Mouse (Mus musculus) hematopoietic stem cell, adult 5-6 weeks (primary cell): Measurements from ENCODE around the gene Prkcb. TPM values are rescaled to one million over a fixed set of nuclear protein-coding genes. Genes with fewer than 3 reads are reported as not detected.

Source experiments
- ATAC-seq, 2 experiments: fragments of 125-278 bp in 1 of 2; replicated peaks in 1 of 2; 2 replicates each; pipeline ENCODE4 v1.8.0; 2016 to 2017; ENCODE audit warnings: inconsistent platforms in 2 of 2, mild to moderate bottlenecking in 2 of 2, moderate number of reproducible peaks in 2 of 2, low read depth in 1 of 2, moderate TSS enrichment in 1 of 2; ENCODE audit not compliant: low FRiP score in 2 of 2, poor library complexity in 2 of 2, severe bottlenecking in 2 of 2, insufficient read depth in 1 of 2, low TSS enrichment in 1 of 2
- total RNA-seq: library from RNA; stranded (forward); fragments of 172-1452, 232-1000 nt; gene quantifications from 2 replicates; pipeline ENCODE4 v1.2.3, GENCODE M21; 2017

Prkcb gene
- total RNA-seq, 1 experiment from 2014 or later = 11.8 TPM

- ATAC-seq = peak; percentile 88 to 91
Measured at GRCm38 (mm10) chr7:122309909-122310725, 21.6 kb downstream of the Prkcb start.

- no peak for ATAC-seq
Measured at GRCm38 (mm10) chr7:122310726-122311018, 22.1 kb downstream of the Prkcb start.

- no peak for ATAC-seq
Measured at GRCm38 (mm10) chr7:122313690-122314477, 25.3 kb downstream of the Prkcb start.

GRCm38 (mm10) chr7:122315720-122316331, 27.3 kb downstream of the Prkcb start:
- peak in 1 of 2 experiments; percentile 51; a peak in 2 of 4 replicates for ATAC-seq

GRCm38 (mm10) chr7:122316681-122317080, 28.1 kb downstream of the Prkcb start:
- ATAC-seq = no peak

- ATAC-seq = peak; percentile 72 to 75
Measured at GRCm38 (mm10) chr7:122317485-122317884, 28.9 kb downstream of the Prkcb start.

- no peak for ATAC-seq
Measured at GRCm38 (mm10) chr7:122319566-122319965, 31.0 kb downstream of the Prkcb start.

GRCm38 (mm10) chr7:122320843-122321544, 32.4 kb downstream of the Prkcb start:
- ATAC-seq = no peak

GRCm38 (mm10) chr7:122322038-122322690, 33.6 kb downstream of the Prkcb start:
- peak; percentile 9 to 50; a peak in 2 of 4 replicates for ATAC-seq

- ATAC-seq = no peak
Measured at GRCm38 (mm10) chr7:122327942-122328341, 39.4 kb downstream of the Prkcb start.

- no peak for ATAC-seq
Measured at GRCm38 (mm10) chr7:122328466-122328865, 39.9 kb downstream of the Prkcb start.

- ATAC-seq = peak; percentile 93
Measured at GRCm38 (mm10) chr7:122329588-122329987, 41.0 kb downstream of the Prkcb start.

- ATAC-seq = no peak
Measured at GRCm38 (mm10) chr7:122333686-122334085, 45.1 kb downstream of the Prkcb start.

GRCm38 (mm10) chr7:122337302-122337701, 48.8 kb downstream of the Prkcb start:
- no peak for ATAC-seq

- ATAC-seq = no peak
Measured at GRCm38 (mm10) chr7:122338055-122338454, 49.5 kb downstream of the Prkcb start.

- no peak for ATAC-seq
Measured at GRCm38 (mm10) chr7:122339476-122339875, 50.9 kb downstream of the Prkcb start.

- ATAC-seq = no peak
Measured at GRCm38 (mm10) chr7:122341813-122342212, 53.3 kb downstream of the Prkcb start.
